Mouse (Mus musculus) cerebellum, postnatal 25 days (tissue): ENCODE measurements around the gene Cdc20b.

Experiments used
- DNase-seq, 2 experiments: peaks; one replicate each; pipeline ENCODE4 v3.0.0; 2021; ENCODE audit warnings: mixed read lengths in 2 of 2

Cdc20b gene

DNA sequence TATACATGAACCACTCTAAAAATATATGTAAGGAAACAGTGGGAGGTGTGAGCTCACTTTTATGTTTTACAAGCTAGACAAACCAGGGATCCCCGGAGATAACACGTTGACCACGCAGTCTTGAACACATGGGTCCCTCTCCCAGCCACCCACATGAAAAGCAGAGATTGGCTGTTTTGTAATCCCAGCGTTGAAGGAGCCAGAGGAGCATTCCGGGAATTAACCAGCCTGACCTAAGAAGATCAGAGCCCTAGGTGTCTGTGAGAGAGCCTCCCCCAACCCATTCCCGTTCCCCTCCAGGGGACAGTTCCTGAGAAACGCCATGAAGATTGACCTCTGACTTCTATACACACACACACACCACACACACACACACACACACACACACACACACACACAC lies 3.6 kb upstream of the Cdc20b start:
- DNase-seq: no peak

DNA sequence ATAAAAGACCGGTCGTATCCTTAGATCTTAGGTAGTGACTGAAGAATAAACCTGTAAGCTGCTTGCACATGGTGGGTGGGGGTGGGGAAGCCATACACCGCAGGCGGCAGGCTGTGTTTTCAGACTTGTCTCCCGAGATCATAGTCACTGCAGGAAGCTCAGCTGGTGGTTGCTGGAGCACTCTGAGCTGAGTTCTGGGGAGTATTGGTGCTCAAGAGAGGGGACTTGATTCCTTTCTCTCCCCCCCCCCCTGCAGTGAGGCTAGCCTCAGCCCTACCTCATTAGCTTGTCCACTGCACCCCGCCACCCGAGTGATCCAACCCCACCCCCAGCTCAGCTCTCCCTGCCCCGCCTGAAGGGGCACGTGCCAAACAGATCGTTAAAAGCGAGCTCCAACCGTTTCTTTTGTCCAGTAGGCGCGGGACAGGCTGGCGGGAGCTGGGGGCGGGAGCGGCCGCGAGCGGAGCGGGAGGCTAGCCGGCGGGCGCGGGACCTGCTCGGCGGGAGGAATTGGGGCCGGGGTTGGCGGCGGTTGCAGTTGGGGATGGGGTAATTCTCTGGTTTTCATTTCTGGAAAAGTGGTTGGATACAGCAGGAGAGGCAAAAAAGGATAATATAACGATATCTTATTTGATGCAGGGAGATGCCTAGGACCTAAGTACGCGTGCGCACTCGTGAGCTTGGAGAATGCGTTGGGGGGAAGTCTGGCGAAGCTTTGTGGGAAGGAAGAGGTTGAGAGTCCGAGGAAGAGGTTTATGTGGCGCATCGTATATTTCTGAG lies 2.9 kb upstream of the Cdc20b start:
- DNase-seq: peak; percentile 57 to 61

DNA sequence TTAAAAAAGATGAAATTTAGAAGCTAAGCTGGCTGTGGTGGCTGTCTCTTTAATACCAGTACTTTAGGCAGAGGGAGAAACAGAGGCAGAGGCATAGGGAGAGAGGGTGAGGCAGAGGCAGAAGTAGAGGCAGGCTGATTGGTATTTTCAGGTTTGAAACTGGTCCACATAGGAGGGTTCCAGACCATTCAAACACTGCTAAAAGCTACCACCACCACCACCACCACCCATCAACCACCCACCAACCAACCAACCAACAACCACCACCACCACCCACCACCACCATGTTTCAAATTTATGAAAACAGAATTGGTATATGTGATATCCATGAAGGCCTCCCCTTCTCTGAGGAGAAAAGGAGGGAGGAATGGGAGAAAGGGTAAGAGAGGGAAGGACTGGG lies 2.1 kb upstream of the Cdc20b start:
- DNase-seq: no peak

DNA sequence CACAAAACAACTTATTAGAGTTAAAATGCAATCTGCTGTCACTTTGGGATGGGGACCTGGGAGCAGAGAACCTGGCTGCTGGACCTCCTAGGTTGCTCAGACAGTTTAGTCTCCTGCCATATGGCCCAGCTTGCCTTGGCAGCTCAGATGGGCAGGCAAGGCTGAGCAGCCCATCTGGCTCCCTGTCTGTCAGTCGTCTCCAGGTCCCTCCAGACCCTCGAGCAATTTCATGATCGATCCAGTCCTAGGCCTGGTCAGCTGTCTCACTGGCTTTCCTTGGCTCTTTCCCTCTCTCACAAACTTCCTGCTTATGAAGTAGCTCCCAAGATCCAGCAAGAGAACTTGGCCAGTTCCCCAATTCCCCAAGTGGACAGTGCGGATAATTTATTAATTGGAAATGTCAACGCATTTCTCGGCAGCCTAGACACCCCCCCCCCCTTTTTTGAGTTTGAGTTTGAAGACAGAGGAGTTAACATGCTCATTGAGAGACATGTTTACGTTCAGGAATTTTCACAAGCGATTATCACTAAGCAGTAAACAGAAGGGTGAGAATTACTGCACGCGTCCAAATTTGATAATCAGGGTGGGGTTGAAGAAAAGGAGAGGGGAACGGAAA lies 532 bp upstream of the Cdc20b start:
- peak; percentile 69 to 76 for DNase-seq

DNA sequence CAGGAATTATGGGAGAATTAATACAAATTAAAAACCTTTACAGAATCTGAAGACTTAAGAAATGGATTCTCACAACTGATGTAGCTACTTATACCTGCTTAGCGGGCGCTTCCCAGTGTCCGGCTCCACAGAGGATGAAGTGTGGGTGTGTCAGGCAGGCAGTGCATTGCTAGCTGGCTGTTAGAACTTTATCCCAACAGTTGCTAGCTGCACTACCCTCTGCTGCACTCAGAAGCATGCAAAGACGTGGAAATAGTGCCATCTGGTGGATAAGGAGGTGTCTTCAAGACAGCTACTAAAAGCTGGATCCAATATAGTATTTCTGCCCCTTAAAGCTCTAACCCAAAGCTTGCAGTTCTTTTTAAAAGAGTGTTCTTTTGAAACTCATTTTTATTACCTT lies 941 bp downstream of the Cdc20b start:
- DNase-seq: peak; percentile 60 to 78

DNA sequence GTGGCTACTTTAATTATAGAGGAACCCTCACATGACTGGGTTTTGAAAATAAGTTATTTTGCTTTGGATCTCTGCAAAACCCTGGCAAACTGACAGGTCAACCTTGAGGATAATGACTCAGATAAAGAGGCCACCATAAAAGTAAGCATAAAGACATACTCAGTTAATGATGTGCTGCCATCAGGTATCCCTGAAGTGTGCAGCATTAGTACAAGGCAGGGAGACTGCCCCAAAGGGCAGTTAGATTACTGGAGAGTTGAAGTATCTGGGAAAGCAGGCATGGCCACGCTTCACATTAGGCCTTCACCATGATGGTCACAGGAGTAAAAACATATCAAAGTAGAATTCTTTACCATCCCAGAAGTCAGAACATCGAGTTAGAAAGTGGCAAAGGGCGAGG lies 10.0 kb downstream of the Cdc20b start:
- DNase-seq: no peak

DNA sequence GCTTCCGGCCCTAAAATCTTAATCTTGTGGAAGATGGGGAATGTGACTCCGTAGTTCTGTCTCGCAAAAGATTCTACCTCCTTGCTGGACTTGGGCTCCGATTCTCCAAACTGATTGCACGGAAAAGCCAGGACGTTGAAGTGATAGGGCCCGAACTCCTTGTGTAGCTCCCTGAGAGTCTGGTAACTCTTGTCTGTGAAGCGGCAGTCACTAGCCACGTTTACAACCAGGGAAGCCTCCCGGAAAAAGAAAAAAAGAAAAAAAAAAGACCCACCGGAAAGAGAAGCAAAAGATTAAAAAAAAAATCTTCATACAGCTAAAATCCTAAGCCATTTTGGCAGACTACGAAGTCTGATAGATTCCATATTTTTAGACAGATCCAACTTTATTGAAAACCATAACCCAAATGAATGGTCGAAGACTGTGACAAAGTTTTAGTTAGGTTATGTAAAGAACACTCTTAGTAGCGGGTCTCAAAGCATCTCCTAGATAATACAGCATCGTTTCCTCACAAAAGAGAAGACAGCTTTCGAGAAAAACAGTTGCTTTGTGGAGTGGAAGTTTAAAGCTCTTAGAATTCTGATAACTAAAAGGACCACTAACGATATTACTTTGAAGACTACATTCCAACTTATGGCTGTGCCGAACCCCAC lies 10.7 kb downstream of the Cdc20b start:
- DNase-seq: no peak

DNA sequence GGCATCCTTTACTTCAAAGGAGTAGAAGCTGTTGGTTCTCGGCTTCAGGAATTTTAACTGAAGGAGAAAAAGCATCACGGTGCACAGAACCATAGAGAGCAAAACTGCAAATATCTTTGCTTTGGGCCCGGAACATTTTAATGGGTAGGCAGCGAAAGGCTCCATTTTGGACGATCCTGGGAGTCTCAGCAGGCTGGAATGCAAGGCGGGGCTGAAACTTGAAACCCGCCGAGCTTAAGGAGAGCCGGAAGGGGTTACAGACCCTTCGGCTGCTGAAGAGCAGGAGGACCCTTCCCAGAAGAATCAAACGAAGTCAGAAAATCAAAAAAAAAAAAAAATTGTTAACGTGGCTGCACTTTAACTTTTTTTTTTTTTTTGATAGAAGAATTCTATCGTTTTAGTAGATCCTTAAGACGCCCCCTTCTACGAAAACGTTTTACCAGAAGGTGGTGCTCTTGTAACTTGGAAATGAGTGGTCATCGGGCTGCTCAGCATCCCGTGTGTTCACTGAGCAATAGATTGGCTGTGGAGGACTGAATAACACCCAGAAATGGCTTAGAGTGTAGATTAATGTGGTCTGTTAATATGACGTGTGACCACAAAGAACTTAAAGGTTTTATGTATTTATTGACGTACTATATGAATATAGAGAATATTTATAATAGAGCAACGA lies 11.4 kb downstream of the Cdc20b start, which contains the start of gene Gpx8:
Gpx8 (minus strand) TSS at position 200 of the 673 bp plus-strand sequence.
- DNase-seq: peak; percentile 8 to 37

DNA sequence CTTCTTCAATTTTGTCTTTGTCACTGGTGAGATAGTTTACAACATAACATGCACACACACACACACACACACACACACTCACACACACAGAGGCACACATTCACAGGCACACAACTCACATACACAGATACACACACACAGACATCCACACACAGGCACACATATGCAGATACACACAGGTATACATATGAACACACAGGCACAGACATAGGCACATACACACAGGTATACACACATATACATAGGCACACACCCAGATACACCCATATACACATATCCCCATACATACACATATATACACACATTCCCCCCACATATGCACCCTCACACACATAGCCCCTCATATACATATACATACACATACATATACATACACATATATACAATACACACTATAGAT lies 12.1 kb downstream of the Cdc20b start:
- no peak for DNase-seq

DNA sequence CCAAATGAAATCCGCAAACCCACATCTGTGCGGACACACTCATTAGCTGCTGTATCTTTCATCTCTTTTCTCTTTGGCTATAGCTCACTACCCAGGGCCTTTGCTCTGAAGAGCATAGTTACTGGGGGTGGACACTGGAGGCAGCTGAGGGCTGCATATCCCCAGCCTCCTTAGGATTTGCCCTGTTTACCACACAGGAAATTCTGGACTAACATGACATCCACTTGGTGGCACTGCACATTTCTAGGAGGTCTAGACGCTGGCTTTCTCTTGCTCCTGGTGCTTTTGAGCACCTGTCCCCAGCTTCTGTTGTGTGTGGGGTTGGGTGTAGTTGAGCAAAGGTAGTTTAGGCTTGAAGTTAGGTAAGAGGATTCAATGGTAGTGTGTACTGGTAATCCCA lies 12.7 kb downstream of the Cdc20b start:
- no peak for DNase-seq

DNA sequence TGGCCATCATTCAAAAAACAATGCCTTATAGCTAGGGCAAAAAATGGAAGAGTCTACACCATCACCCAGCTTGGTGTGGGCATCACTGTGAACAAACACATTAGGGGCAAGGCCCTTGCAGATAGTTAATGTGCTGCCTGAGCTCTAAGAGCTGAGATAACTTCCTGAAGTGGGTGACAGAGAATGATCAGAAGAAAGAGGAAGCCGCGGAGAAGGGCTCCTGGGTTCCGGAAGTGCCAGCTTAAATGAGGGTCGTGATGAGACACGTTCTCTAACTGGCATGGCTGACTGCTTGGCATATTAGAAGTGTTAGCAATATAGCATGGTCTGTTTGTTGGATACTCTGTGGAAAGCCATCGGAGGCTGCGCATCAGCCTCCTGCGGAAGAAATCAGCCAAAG lies 19.3 kb downstream of the Cdc20b start:
- no peak for DNase-seq

DNA sequence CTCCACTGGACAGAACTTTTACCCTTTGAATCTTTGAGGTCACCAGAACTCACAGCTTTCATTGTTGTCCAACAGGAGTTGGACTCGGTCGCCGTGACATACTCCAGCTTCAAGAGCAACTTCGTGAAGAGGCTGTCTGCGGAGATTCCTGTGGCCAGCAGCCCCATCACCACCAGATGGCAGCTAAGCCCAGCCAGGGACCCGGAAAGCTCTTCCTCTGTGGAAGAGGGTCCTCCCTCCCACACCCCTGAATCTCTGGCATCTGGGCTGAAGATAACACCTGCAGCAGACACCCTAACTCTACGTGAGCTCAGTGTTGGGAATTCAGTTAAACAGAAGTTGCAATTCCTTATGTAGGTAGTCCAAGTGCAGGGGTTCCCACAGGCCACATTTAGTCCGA lies 20.9 kb downstream of the Cdc20b start:
- DNase-seq: no peak

DNA sequence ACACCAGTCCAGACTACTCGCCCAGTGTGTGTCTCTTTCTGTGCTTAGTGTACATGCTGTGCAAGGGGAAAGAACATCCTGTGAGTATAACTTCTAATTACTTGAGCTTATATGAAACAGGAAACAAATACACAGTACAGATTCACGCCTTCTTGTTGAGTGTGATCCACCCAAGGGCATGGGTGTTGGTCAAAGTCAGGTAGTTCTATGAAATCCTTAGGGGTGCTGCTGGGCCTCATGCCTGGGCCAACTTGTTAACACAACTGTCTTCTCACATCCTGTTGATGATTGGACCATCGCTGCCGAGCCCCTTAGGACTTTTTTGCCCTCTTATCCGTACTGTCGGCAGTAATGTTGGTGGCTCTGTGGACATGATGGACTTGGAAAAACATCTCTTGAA lies 26.8 kb downstream of the Cdc20b start:
- DNase-seq: no peak

DNA sequence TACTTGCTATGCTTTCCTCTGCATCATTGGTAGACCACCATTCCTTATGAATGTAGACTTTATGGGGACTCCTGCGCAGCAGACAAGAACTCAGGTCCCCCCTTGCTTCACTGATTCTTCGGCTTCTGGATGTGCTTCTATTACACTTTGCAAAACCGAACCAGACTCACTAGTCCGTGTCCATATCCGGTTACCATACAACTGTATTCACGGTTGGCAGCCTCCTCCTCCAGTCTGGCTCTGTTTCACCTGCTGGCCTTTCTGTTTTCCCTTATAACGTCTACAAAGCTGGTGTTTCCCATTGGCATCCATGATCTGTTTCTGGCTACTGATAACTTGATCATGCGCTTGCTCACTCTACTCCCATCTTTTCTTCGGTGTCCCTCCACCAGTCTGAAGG lies 29.6 kb downstream of the Cdc20b start:
- DNase-seq: no peak

DNA sequence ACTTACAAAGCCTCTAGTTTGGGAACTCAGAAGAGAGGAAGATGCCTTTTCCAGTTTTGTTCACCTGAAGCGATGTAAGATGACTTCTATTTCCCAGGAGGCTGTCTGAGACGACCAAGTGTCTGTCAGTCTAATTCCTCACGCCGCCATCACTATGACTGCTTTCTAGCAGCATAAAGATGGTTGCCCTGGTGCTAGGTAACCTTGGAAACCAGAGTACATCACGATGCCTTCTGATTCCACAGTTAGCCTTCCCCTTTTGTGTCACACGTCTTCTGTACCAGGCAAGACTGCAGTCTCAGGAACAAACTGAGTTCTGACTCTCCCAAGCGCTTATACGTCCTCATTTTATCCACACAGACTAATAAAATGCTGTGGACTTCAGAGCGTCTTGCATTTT lies 44.1 kb downstream of the Cdc20b start:
- no peak for DNase-seq

DNA sequence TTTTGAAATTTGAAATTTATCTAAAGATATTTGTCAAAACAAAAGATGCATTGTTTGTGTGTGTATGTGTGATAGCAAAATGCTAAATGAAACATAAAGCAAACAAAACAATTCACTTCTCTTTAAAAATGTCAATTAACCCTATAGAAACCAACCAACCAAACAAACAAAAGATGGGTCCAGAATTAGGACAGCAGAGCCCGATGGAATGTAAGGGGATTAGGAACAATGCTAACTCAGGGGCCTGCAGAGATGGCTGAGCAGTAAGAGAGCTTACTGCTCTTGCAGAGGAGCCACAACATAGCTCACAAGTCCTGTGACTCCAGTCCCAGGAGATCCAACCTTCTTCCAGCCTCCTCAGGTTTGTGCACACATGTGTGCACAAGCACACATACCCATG lies 47.2 kb downstream of the Cdc20b start:
- no peak for DNase-seq

DNA sequence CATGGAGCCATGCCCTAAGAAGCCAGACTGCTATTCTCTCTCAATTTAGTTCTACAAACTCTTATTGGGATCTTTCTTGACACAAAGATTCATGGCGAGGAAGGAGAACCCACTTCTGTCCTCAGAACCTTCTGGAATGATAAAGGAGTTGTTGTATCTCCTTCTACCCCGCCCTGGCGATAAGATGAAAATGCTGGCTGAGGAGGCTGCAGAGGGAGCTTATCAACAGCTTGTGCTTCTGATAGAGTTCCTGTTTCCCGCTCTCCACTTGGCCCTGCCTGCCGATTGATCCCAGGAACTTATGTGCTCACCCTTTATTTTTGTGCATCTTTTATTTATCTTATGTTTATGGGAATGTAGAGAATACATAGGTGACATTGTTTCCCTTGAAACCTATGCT lies 49.8 kb downstream of the Cdc20b start:
- DNase-seq: no peak

DNA sequence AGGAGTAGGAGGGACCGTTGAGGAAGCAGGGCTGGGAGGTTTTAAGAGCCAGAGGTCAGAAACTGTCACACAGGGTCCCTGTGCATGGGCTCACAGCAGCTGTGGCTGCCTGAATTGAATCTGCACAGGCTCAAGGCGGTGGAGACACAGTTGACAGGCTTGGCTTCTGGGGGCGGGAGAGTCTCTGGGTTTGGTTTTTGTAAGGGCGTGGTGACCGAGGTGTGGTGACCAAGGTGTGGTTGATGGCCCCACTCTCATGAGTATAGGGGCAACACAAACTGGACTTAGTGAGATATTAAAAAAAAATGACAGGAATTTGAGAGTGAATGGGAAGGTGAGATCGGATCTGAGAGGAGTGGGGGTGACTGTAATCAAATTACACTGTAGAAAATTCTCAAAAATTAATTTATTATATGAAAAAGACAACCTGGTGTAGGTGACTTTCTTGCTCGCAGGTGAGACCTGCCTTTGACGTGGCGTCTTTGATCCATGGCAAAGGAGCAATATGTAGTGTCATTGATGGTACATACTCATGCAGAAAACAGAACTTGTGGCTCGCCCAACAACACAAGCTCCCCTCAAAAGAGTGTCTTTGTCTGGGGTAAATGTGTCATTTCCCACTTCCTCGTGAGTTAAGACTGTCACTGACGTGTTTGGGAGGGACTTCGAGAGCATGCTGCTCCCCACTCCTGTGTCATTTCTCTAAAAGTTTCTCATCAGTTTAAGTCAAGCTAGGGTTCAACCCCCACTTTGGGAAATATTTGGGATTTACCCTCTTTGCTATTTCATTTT lies 52.5 kb downstream of the Cdc20b start:
- no peak for DNase-seq

DNA sequence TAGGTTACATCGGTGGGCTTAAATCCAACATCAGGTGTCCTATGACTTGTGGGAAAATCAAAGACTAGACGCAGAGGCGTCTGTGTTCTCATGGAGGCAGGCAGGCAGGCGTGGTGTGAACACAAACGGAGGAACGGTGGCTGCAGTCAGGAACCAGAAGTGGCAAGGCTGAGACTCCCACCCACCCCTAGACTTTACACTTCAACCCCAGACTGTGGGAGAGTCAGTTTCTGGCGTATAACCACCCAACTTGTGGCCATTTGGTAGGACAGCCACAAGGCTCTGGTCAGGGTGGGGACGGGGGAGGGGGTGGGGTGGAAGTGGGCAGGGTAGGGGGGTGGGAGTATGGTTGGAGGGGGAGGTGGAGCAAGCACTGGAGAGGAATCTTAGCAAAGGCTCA lies 55.6 kb downstream of the Cdc20b start:
- DNase-seq: no peak

DNA sequence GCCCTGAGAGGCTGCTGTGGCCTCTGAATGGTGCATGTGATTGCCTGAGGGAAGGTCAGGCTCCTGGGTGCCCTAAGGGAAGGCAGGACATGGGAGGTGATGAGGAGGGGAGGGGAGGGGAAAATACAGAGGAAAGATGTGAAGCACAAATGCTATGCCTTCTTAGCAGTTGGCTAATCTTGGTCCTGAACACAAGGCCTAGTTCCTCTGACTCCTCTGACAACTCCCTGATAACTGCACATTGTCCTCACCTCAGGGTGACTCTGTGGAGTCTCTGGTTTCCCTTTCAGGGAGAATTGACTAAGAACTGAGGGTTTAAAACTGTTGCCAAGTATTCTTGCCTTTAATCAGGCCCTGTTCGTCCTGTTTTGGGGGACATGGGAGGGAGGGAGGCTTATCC lies 59.7 kb downstream of the Cdc20b start:
- DNase-seq: no peak

DNA sequence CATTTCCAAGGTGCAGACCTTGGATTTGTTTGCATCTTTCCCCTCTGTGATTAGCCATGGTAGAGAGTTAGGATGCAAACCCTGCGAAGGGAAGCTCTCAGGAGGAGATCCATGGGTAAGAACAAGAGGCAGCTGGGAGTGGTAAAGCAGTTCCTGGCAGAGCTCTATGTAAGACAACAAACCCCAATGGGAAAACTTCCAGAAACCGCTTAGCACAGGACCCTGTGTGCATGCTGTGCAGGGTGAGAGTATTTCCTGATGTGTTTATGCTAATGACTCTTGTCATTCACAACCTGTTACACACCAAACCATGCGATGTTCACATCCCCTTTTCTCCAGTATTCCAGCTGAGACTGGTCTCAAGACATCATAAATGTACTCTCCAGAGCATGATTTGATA lies 62.1 kb downstream of the Cdc20b start:
- DNase-seq: no peak

DNA sequence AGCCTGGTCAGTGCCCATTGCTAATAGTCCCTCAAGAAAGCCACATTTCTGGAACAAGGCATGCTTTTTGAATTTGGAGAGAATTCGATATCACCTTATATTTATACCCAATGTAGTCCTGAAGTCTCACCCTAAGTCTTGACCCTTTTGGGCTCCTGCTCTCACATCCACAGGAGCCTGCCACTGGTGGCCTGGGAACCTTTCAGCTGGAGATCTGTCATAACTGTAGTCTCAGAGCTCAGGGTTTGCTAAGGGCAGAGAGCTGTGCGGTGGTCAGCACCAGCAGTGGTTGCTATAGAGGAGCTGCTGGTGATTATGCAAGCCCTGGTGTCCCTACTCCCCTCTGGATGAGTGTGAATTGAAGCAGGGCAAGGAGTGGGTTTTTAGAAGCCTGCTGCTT lies 63.5 kb downstream of the Cdc20b start:
- DNase-seq: no peak

DNA sequence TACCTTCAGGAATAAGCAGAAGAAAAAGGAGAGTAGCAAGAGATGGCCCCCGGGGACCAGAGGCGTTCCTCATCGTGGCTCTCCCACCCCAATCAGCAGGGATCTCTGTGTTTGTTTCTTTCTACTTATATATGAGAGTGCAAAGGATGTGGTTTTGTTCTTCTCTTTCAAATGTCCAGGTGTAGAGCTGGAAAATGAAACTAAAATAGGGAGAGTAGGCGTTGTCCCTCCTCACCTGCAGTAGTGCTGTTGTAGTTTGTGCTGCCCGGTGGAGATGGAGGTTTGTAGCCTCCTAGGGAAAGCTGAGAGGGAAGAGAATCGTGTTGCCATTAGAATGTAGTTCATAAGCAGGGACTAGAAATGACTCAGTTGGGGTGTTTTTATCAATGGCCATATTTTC lies 66.0 kb downstream of the Cdc20b start, which contains the start of gene Gzma:
Gzma (minus strand) TSS at position 103 of the 400 bp plus-strand sequence.
- DNase-seq: no peak
